Mouse (Mus musculus) heart, embryonic 14.5 days (tissue): ENCODE measurements around the gene Cd80. TPM values are rescaled to one million over a fixed set of nuclear protein-coding genes. Genes with fewer than 3 reads are reported as not detected.

ENCODE experiments used
- ATAC-seq: fragments of 200-750 bp; cut with Nextera tagmentation; 2 replicates; pipeline ENCODE4 v1.8.0; 2017; ENCODE audit warnings: low read depth, moderate TSS enrichment; ENCODE audit not compliant: insufficient number of reproducible peaks, insufficient read depth, low FRiP score
- H3K27ac ChIP-seq, 2 experiments: fragments of 200-500 bp in 1 of 2; fragments of 300-500 bp in 1 of 2; sonication (generic) in 1 of 2; replicated peaks in 1 of 2; 2 replicates each; pipeline ENCODE4 v1.5.1; 2012 to 2014; ENCODE audit warnings: low read depth in 2 of 2, low read length in 2 of 2, control low read depth in 1 of 2, mild to moderate bottlenecking in 1 of 2, mixed read lengths in 1 of 2; ENCODE audit not compliant: control insufficient read depth in 1 of 2, insufficient read depth in 1 of 2
- H3K27me3 ChIP-seq: fragments of 300-500 bp; sonication (generic); 2 replicates; pipeline ENCODE4 v1.6.1; 2014; ENCODE audit warnings: mild to moderate bottlenecking, low read length, control low read depth; ENCODE audit not compliant: control insufficient read depth, insufficient read depth
- H3K36me3 ChIP-seq: fragments of 300-500 bp; sonication (generic); 2 replicates; pipeline ENCODE4 v1.6.1; 2014; ENCODE audit warnings: mild to moderate bottlenecking, control low read depth, low read length, mixed read lengths; ENCODE audit not compliant: control insufficient read depth, insufficient read depth
- H3K4me1 ChIP-seq, 2 experiments: fragments of 200-500 bp in 1 of 2; fragments of 300-500 bp in 1 of 2; sonication (generic) in 1 of 2; 2 replicates each; pipeline ENCODE4 v1.6.1; 2012 to 2014; ENCODE audit warnings: low read length in 2 of 2, control low read depth in 1 of 2, mixed read lengths in 1 of 2; ENCODE audit not compliant: control insufficient read depth in 2 of 2, insufficient read depth in 2 of 2
- H3K4me2 ChIP-seq: fragments of 300-500 bp; sonication (generic); 2 replicates; pipeline ENCODE4 v1.6.1; 2014; ENCODE audit warnings: mild to moderate bottlenecking, low read length
- H3K4me3 ChIP-seq, 2 experiments: fragments of 200-500 bp in 1 of 2; fragments of 300-500 bp in 1 of 2; sonication (generic) in 1 of 2; 2 replicates each; pipeline ENCODE4 v1.5.1; 2012 to 2014; ENCODE audit warnings: low read length in 2 of 2, mild to moderate bottlenecking in 2 of 2, control low read depth in 1 of 2, low read depth in 1 of 2, moderate library complexity in 1 of 2; ENCODE audit not compliant: control insufficient read depth in 1 of 2, insufficient read depth in 1 of 2
- H3K9ac ChIP-seq: fragments of 300-500 bp; sonication (generic); 2 replicates; pipeline ENCODE4 v1.6.1; 2014; ENCODE audit warnings: mild to moderate bottlenecking, low read length
- H3K9me3 ChIP-seq: fragments of 300-500 bp; sonication (generic); 2 replicates; pipeline ENCODE4 v1.6.1; 2016; ENCODE audit warnings: low read length, control low read depth; ENCODE audit not compliant: control insufficient read depth
- WGBS: fragments of 180-500 bp; shearing (Covaris S2); extraction: QIAGEN DNeasy Blood & Tissue Kit; methylation state at CpG from one replicate; pipeline ENCODE4 v1.1.7; 2014; 5-methylcytosine and 5-hydroxymethylcytosine counted together
- polyA plus RNA-seq: library from polyadenylated mRNA; unstranded; fragments of >200 nt; fragmentation: Nextera tagmentation; extraction: Ambion mirVana; gene quantifications from 2 replicates; pipeline ENCODE4 v1.2.1, GENCODE M21; 2014

The Cd80 gene
- 0.38 and 0.73 TPM in 2 replicates for polyA plus RNA-seq

GRCm38 (mm10) chr16:38455511-38456418, at the start of gene Cd80:
Gene Cd80, plus strand, starts transcription at chr16:38455561.
- H3K27ac ChIP-seq, result no peak within 1 kb of the TSS
- WGBS, result 65% methylated on average over 17 of the region's 17 CpGs
- ATAC-seq, result no peak

GRCm38 (mm10) chr16:38406293-38406692, 49.1 kb upstream of the Cd80 start:
- H3K9me3 ChIP-seq, result no peaks in the 10 kb centered on the region
- ATAC-seq, result no peak
- no peak overlapping the region for H3K9ac ChIP-seq
- H3K4me2 ChIP-seq, result no peak overlapping the region
- H3K27ac ChIP-seq, result no peak overlapping the region
- H3K4me3 ChIP-seq, result no peak overlapping the region
- no peaks in the 10 kb centered on the region for H3K27me3 ChIP-seq
- 48% methylated on average over 5 of the region's 5 CpGs for WGBS
- peaks cover 2 to 8% of the 10 kb centered on the region in 2 experiments; a peak in 2 of 4 replicates for H3K4me1 ChIP-seq
- no peaks in the 10 kb centered on the region for H3K36me3 ChIP-seq

More at GRCm38 (mm10) chr16:38455511-38456418, at the start of gene Cd80:
- Histone ChIP-seq H3K9me3 (no peaks in the 10 kb centered on the region), H3K4me3 (no peak within 1 kb of the TSS), H3K4me1 (peaks cover 8 to 9% of the 10 kb centered on the region in 2 experiments), H3K36me3 (0 out of 2 replicates have a peak, but pooled peaks cover under 1% of the 10 kb centered on the region), H3K4me2 (no peak within 1 kb of the TSS), H3K27me3 (no peaks in the 10 kb centered on the region), H3K9ac (no peak within 1 kb of the TSS)

DNA sequence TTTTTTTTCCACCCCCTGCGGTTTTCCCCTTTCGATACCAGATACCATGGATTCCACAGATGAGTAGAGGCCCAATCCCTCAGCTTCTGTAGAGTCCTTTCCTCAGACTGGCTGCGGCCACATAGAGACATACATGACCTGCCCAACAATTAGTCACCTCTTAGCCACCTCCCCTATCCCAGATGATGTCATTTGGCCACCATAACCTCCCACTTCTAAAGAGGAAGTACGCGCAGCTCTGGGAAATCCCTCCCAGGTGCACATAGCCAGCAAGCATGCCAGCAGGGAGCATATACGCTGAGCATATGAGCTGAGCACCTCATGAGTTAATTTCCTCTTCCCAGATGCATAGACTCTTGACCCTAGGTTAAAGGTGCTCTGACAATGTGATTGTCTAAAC, 48.7 kb upstream of the Cd80 start:
- Histone ChIP-seq H3K9me3 (no peaks in the 10 kb centered on the region), H3K27ac (no peak overlapping the region), H3K9ac (no peak overlapping the region), H3K4me2 (no peak overlapping the region), H3K27me3 (no peaks in the 10 kb centered on the region), H3K36me3 (no peaks in the 10 kb centered on the region), H3K4me3 (no peak overlapping the region), H3K4me1 (peaks cover 2 to 8% of the 10 kb centered on the region in 2 experiments; a peak in 2 of 4 replicates)
- WGBS, result 57% methylated on average over 6 of the region's 6 CpGs
- no peak for ATAC-seq

GRCm38 (mm10) chr16:38407584-38407983, 47.8 kb upstream of the Cd80 start:
- no peak overlapping the region for H3K4me2 ChIP-seq
- H3K4me1 ChIP-seq, result peaks cover 2 to 8% of the 10 kb centered on the region in 2 experiments; a peak in 2 of 4 replicates
- no peaks in the 10 kb centered on the region for H3K9me3 ChIP-seq
- H3K4me3 ChIP-seq, result no peak overlapping the region
- WGBS, result 27% methylated on average over 5 of the region's 5 CpGs
- no peak overlapping the region for H3K27ac ChIP-seq
- no peak overlapping the region for H3K9ac ChIP-seq
- no peaks in the 10 kb centered on the region for H3K36me3 ChIP-seq
- ATAC-seq, result no peak
- no peaks in the 10 kb centered on the region for H3K27me3 ChIP-seq

GRCm38 (mm10) chr16:38408416-38408815, 46.9 kb upstream of the Cd80 start:
- 95% methylated on average over 8 of the region's 8 CpGs for WGBS
- Histone ChIP-seq H3K4me1 (peaks cover 2 to 8% of the 10 kb centered on the region in 2 experiments; a peak in 2 of 4 replicates), H3K27me3 (no peaks in the 10 kb centered on the region), H3K36me3 (no peaks in the 10 kb centered on the region), H3K27ac (no peak overlapping the region), H3K9ac (no peak overlapping the region), H3K4me2 (no peak overlapping the region), H3K9me3 (no peaks in the 10 kb centered on the region), H3K4me3 (no peak overlapping the region)
- no peak for ATAC-seq

- Histone ChIP-seq H3K4me2 (no peak overlapping the region), H3K4me3 (no peak overlapping the region), H3K4me1 (no peaks in the 10 kb centered on the region), H3K27me3 (no peaks in the 10 kb centered on the region), H3K27ac (no peak overlapping the region), H3K9ac (no peak overlapping the region), H3K36me3 (no peaks in the 10 kb centered on the region), H3K9me3 (no peaks in the 10 kb centered on the region)
- no peak for ATAC-seq
- WGBS, result 82% methylated on average over 7 of the region's 7 CpGs
Measured at GRCm38 (mm10) chr16:38414953-38415352, 40.4 kb upstream of the Cd80 start.

- Histone ChIP-seq H3K27me3 (no peaks in the 10 kb centered on the region), H3K4me2 (no peak overlapping the region), H3K4me3 (no peak overlapping the region), H3K27ac (no peak overlapping the region), H3K4me1 (no peaks in the 10 kb centered on the region), H3K9ac (no peak overlapping the region), H3K36me3 (no peaks in the 10 kb centered on the region), H3K9me3 (no peaks in the 10 kb centered on the region)
- ATAC-seq, result no peak
- WGBS, result 76% methylated on average over 2 of the region's 2 CpGs
Measured at GRCm38 (mm10) chr16:38425374-38425773, 30.0 kb upstream of the Cd80 start.
